ENCODE assay signal across 9 mouse cellular contexts in genomic region chr12:34432461-34432860, GRCm38 (mm10).
DNase-seq lines count a peak whose midpoint lies in the region; ATAC-seq and TF ChIP-seq lines count a peak whose summit lies in the region.
"Had no signal": no experiment of that assay in that cellular context is flagged by ENCODE, and none has a peak within 500 bp of the region (broad histone marks: within the 10 kb centered on the region; RNA-seq: fewer than 3 reads in every experiment).

No protein-coding gene starts in this region.

- in situ Hi-C loops in CH12.LX (cut with MboI; ENCODE audit: low pct_ligation_motif_present, low pct_unique_long_range_greater_than_20kb, low sequenced_read_pairs) = loop anchor here (25.0 kb wide), 1 partner anchor 755 kb away; no protein-coding TSS in a partner anchor

- no peaks in the 10 kb centered on the region for H3K79me2 ChIP-seq in CH12.LX (replicated peaks; ENCODE audit: control insufficient read depth, extremely low read depth, insufficient read depth, poor library complexity, severe bottlenecking)

- H3K9me3 ChIP-seq in CH12.LX (replicated peaks; ENCODE audit: low read length) = no peaks in the 10 kb centered on the region
- no peaks in the 10 kb centered on the region for H3K9me3 ChIP-seq in hindbrain, postnatal 0 days (ENCODE audit: low read length)
- H3K9me3 ChIP-seq: embryonic facial prominence, embryonic 15.5 days had no signal

- no peaks in the 10 kb centered on the region for H3K27me3 ChIP-seq in CH12.LX (replicated peaks)
- H3K27me3 ChIP-seq in hindbrain, postnatal 0 days (ENCODE audit: insufficient read depth, low read length) = no peaks in the 10 kb centered on the region
- H3K27me3 ChIP-seq: embryonic facial prominence, embryonic 15.5 days had no signal

- no peak for TF ChIP-seq POLR2A in CH12.LX (IDR thresholded peaks at IDR 0.05; ENCODE audit: low read depth, low read length)

- 57% methylated on average over 5 of the region's 5 CpGs for WGBS in hindbrain, postnatal 0 days

- no peak for TF ChIP-seq EP300 in CH12.LX (IDR thresholded peaks at IDR 0.05; ENCODE audit: low read length)

- peaks cover 0 to 8% of the 10 kb centered on the region in 2 experiments; a peak in 2 of 4 replicates for H3K4me1 ChIP-seq in CH12.LX (ENCODE audit: control insufficient read depth in 1 of 2, insufficient read depth in 2 of 2)
- no peaks in the 10 kb centered on the region for H3K4me1 ChIP-seq in hindbrain, postnatal 0 days (ENCODE audit: insufficient read depth, low read length)
- H3K4me1 ChIP-seq: embryonic facial prominence, embryonic 15.5 days had no signal

- DNase-seq in kidney, postnatal 10 days = peak; percentile 32
- DNase-seq in kidney, adult 18-20 months = no peak
- DNase-seq in CH12.LX (ENCODE audit: extremely low read depth) = peak; percentile 54
- peak; percentile 80 for DNase-seq in brain, adult 2 months (ENCODE audit: low read depth, low spot score)
- peak; percentile 74 for DNase-seq in hindbrain, postnatal 0 days (ENCODE audit: low spot score)
- no peak for DNase-seq in spleen, postnatal 36 days (ENCODE audit: low spot score in 2 of 2)
- no peak for DNase-seq in cerebellum, adult 11-12 months

- no peaks in the 10 kb centered on the region for H3K36me3 ChIP-seq in CH12.LX (replicated peaks in 1 of 2; ENCODE audit: control insufficient read depth in 1 of 2, insufficient read depth in 1 of 2, low read length in 1 of 2)
- no peaks in the 10 kb centered on the region for H3K36me3 ChIP-seq in hindbrain, postnatal 0 days (ENCODE audit: insufficient read depth, low read length)
- H3K36me3 ChIP-seq: embryonic facial prominence, embryonic 15.5 days had no signal

- peak; percentile 23 to 69; a peak in 2 of 4 replicates for TF ChIP-seq CTCF in CH12.LX (conservative IDR thresholded peaks at IDR 0.05 in 1 of 2, IDR thresholded peaks at IDR 0.05 in 1 of 2; ENCODE audit: low read depth in 2 of 2, low read length in 2 of 2)
- TF ChIP-seq CTCF in hindbrain, postnatal 0 days (IDR thresholded peaks at IDR 0.05; ENCODE audit: low read depth) = peak; percentile 79

- H3K27ac ChIP-seq in CH12.LX (ENCODE audit: insufficient read depth, low read depth) = no peak overlapping the region
- no peak overlapping the region for H3K27ac ChIP-seq in hindbrain, postnatal 0 days
- H3K27ac ChIP-seq: embryonic facial prominence, embryonic 15.5 days had no signal

- ATAC-seq in hindbrain, postnatal 0 days = peak; percentile 69; the same call in 1 of the 2 replicates
- ATAC-seq in megakaryocyte progenitor cell, adult 5-6 weeks (replicated peaks; ENCODE audit: poor library complexity) = peak; percentile 76

- dilution Hi-C loops in CH12.LX (cut with MboI; ENCODE audit: extremely low pct_ligation_motif_present, extremely low pct_unique_long_range_greater_than_20kb, low sequenced_read_pairs) = no loop called here

- no peak overlapping the region for H3K9ac ChIP-seq in CH12.LX (ENCODE audit: insufficient read depth, low read depth)
- no peak overlapping the region for H3K9ac ChIP-seq in hindbrain, postnatal 0 days (replicated peaks; ENCODE audit: low read length)
- H3K9ac ChIP-seq: embryonic facial prominence, embryonic 15.5 days had no signal

- no peak overlapping the region for H3K4me3 ChIP-seq in CH12.LX (replicated peaks in 1 of 3; ENCODE audit: low read depth in 2 of 3, low read length in 2 of 3, poor library complexity in 1 of 3)
- H3K4me3 ChIP-seq in hindbrain, postnatal 0 days (ENCODE audit: low read length) = no peak overlapping the region
- H3K4me3 ChIP-seq: embryonic facial prominence, embryonic 15.5 days had no signal

- TF ChIP-seq RAD21 in CH12.LX (IDR thresholded peaks at IDR 0.05; ENCODE audit: low read depth, low read length) = peak; percentile 76

- peak overlapping the region; percentile 75 for H3K4me2 ChIP-seq in CH12.LX (ENCODE audit: insufficient read depth, low read depth, poor library complexity, severe bottlenecking)
- H3K4me2 ChIP-seq in hindbrain, postnatal 0 days (ENCODE audit: low read depth, low read length) = no peak overlapping the region
- H3K4me2 ChIP-seq: embryonic facial prominence, embryonic 15.5 days had no signal

TF ChIP-seq in CH12.LX, 34 proteins besides CTCF, POLR2A, EP300 and RAD21:
- TF ChIP-seq SMC3 (IDR thresholded peaks at IDR 0.05; ENCODE audit: low read depth, low read length) = peak; percentile 56
- TF ChIP-seq USF2 (conservative IDR thresholded peaks at IDR 0.05; ENCODE audit: low read depth, low read length) = no peak

Comparison
In these comparisons a context has a peak if more than half of its experiments do, and no peak if none do; other contexts are left out.
1. DNase-seq: peak in kidney, postnatal 10 days (single experiment), CH12.LX (single experiment), brain, adult 2 months (single experiment) and hindbrain, postnatal 0 days (single experiment); none in kidney, adult 18-20 months (single experiment), spleen, postnatal 36 days (0 of 2) and cerebellum, adult 11-12 months (single experiment).